In genomic region chr14:50976674-50977073, GRCm38 (mm10) we compare ENCODE assay signal across 9 mouse cellular contexts. TPM values are rescaled to one million over a fixed set of nuclear protein-coding genes. Genes with fewer than 3 reads are reported as not detected.
DNase-seq lines count a peak whose midpoint lies in the region; ATAC-seq lines count a peak whose summit lies in the region.
"Had no signal": no experiment of that assay in that cellular context is flagged by ENCODE, and none has a peak within 500 bp of the region (broad histone marks: within the 10 kb centered on the region; RNA-seq: fewer than 3 reads in every experiment).

No protein-coding gene starts in this region.

- DNase-seq in adrenal gland, postnatal 10 days = peak; percentile 21
- no peak for DNase-seq in adrenal gland, postnatal 4 days (ENCODE audit: low spot score in 2 of 2)
- peak; percentile 17 for DNase-seq in neural tube, embryonic 10.5 days (ENCODE audit: extremely low spot score, low spot score)
- DNase-seq in urinary bladder, postnatal 10 days (ENCODE audit: low spot score) = no peak
- no peak for DNase-seq in spleen, postnatal 14 days (ENCODE audit: low spot score in 2 of 2)
- DNase-seq in layer of hippocampus, adult 11-12 months (ENCODE audit: low spot score) = no peak

- no peaks in the 10 kb centered on the region for H3K4me1 ChIP-seq in neural tube, embryonic 15.5 days
- peaks cover 16% of the 10 kb centered on the region for H3K4me1 ChIP-seq in kidney, embryonic 16.5 days (ENCODE audit: insufficient read depth, low read length)
- H3K4me1 ChIP-seq: limb, embryonic 15.5 days had no signal

- H3K27ac ChIP-seq in neural tube, embryonic 15.5 days (replicated peaks) = no peak overlapping the region
- no peak overlapping the region for H3K27ac ChIP-seq in kidney, embryonic 16.5 days (ENCODE audit: low read length)
- H3K27ac ChIP-seq: limb, embryonic 15.5 days had no signal

- H3K4me2 ChIP-seq in neural tube, embryonic 15.5 days = no peak overlapping the region
- H3K4me2 ChIP-seq in kidney, embryonic 16.5 days (replicated peaks; ENCODE audit: low read depth, low read length) = 0 out of 2 replicates have a peak overlapping the region, but pooled peaks have one; percentile 14
- H3K4me2 ChIP-seq: limb, embryonic 15.5 days had no signal

- H3K27me3 ChIP-seq in neural tube, embryonic 15.5 days (replicated peaks) = no peaks in the 10 kb centered on the region
- no peaks in the 10 kb centered on the region for H3K27me3 ChIP-seq in kidney, embryonic 16.5 days (ENCODE audit: insufficient read depth, low read length)
- H3K27me3 ChIP-seq: limb, embryonic 15.5 days had no signal

- no peak overlapping the region for H3K4me3 ChIP-seq in neural tube, embryonic 15.5 days (replicated peaks)
- no peak overlapping the region for H3K4me3 ChIP-seq in kidney, embryonic 16.5 days (ENCODE audit: low read length)
- H3K4me3 ChIP-seq: limb, embryonic 15.5 days had no signal

- H3K36me3 ChIP-seq in neural tube, embryonic 15.5 days = no peaks in the 10 kb centered on the region
- no peaks in the 10 kb centered on the region for H3K36me3 ChIP-seq in kidney, embryonic 16.5 days (ENCODE audit: insufficient read depth, low read length)
- H3K36me3 ChIP-seq: limb, embryonic 15.5 days had no signal

- no peak overlapping the region for H3K9ac ChIP-seq in neural tube, embryonic 15.5 days (replicated peaks)
- H3K9ac ChIP-seq in kidney, embryonic 16.5 days (replicated peaks; ENCODE audit: low read length) = peak overlapping the region; percentile 13
- H3K9ac ChIP-seq: limb, embryonic 15.5 days had no signal

- no peak for ATAC-seq in neural tube, embryonic 15.5 days (ENCODE audit: low FRiP score)
- ATAC-seq in kidney, embryonic 16.5 days (ENCODE audit: low FRiP score, low TSS enrichment) = no peak

- no peaks in the 10 kb centered on the region for H3K9me3 ChIP-seq in neural tube, embryonic 15.5 days (replicated peaks)
- no peaks in the 10 kb centered on the region for H3K9me3 ChIP-seq in kidney, embryonic 16.5 days (ENCODE audit: low read length)
- H3K9me3 ChIP-seq: limb, embryonic 15.5 days had no signal

- 17% methylated on average over 9 of the region's 9 CpGs for WGBS in neural tube, embryonic 15.5 days
- 14% methylated on average over 9 of the region's 9 CpGs for WGBS in kidney, embryonic 16.5 days

RNA-seq across cellular contexts. Expression of gene Pnp2, which starts 20.9 kb away (rescaled TPM):
- total RNA-seq in adrenal gland, postnatal 10 days (2021) = 1 to 10 TPM; 2.1 to 2.7 TPM
- 1 to 10 TPM; 1.4 to 2.5 TPM for total RNA-seq in adrenal gland, postnatal 4 days (2021)
- polyA plus RNA-seq in neural tube, embryonic 15.5 days (2015; fragmentation: Nextera tagmentation; extraction: Ambion mirVana) = 0.55 and 0.73 TPM in 2 replicates
- 0.66 TPM in 1 of 2 replicates, not detected in the other for polyA plus RNA-seq in kidney, embryonic 16.5 days (2015; fragmentation: Nextera tagmentation; extraction: Ambion mirVana)

RNA-seq across cellular contexts. Expression of gene Rnase10, which starts 30.9 kb away (rescaled TPM):
- total RNA-seq in adrenal gland, postnatal 10 days (2021) = under 1 TPM; 0.24 to 0.33 TPM
- under 1 TPM in 1 of 2 experiments, not detected in 1; 0.25 TPM for total RNA-seq in adrenal gland, postnatal 4 days (2021)
- polyA plus RNA-seq in neural tube, embryonic 15.5 days (2015; fragmentation: Nextera tagmentation; extraction: Ambion mirVana) = 0.10 TPM in 1 of 2 replicates, not detected in the other
- polyA plus RNA-seq in kidney, embryonic 16.5 days (2015; fragmentation: Nextera tagmentation; extraction: Ambion mirVana) = not detected in 2 replicates

RNA-seq across cellular contexts. Expression of gene Gm49342, which starts 32.4 kb away (rescaled TPM):
- 10 to 100 TPM; 37.1 to 48.5 TPM for total RNA-seq in adrenal gland, postnatal 10 days (2021)
- total RNA-seq in adrenal gland, postnatal 4 days (2021) = 10 to 100 TPM; 28.1 to 33.3 TPM
- not detected in 2 replicates for polyA plus RNA-seq in neural tube, embryonic 15.5 days (2015; fragmentation: Nextera tagmentation; extraction: Ambion mirVana)
- polyA plus RNA-seq in kidney, embryonic 16.5 days (2015; fragmentation: Nextera tagmentation; extraction: Ambion mirVana) = not detected in 2 replicates
- polyA plus RNA-seq: limb, embryonic 15.5 days had no signal

RNA-seq across cellular contexts. Expression of gene Pnp, which starts 45.8 kb away (rescaled TPM):
- total RNA-seq in adrenal gland, postnatal 10 days (2021) = 10 to 100 TPM; 36.8 to 53.0 TPM
- 10 to 100 TPM; 36.8 to 39.4 TPM for total RNA-seq in adrenal gland, postnatal 4 days (2021)
- polyA plus RNA-seq in neural tube, embryonic 15.5 days (2015; fragmentation: Nextera tagmentation; extraction: Ambion mirVana) = 20.5 and 36.3 TPM in 2 replicates
- polyA plus RNA-seq in kidney, embryonic 16.5 days (2015; fragmentation: Nextera tagmentation; extraction: Ambion mirVana) = 78.2 and 79.3 TPM in 2 replicates

RNA-seq across cellular contexts. Expression of gene Pip4p1, which starts 46.0 kb away (rescaled TPM):
- 10 to 100 TPM; 41.0 to 46.3 TPM for total RNA-seq in adrenal gland, postnatal 10 days (2021)
- 10 to 100 TPM; 49.5 to 57.8 TPM for total RNA-seq in adrenal gland, postnatal 4 days (2021)
- 98.6 and 99.7 TPM in 2 replicates for polyA plus RNA-seq in neural tube, embryonic 15.5 days (2015; fragmentation: Nextera tagmentation; extraction: Ambion mirVana)
- 57.7 and 60.8 TPM in 2 replicates for polyA plus RNA-seq in kidney, embryonic 16.5 days (2015; fragmentation: Nextera tagmentation; extraction: Ambion mirVana)

Comparison
In these comparisons a context has a peak if more than half of its experiments do, and no peak if none do; other contexts are left out.
1. DNase-seq: peak in adrenal gland, postnatal 10 days (single experiment) and neural tube, embryonic 10.5 days (single experiment); none in adrenal gland, postnatal 4 days (0 of 2), urinary bladder, postnatal 10 days (single experiment), spleen, postnatal 14 days (0 of 2) and layer of hippocampus, adult 11-12 months (single experiment).